Mouse (Mus musculus) midbrain, embryonic 14.5 days (tissue): ENCODE results near the gene Olfr49. TPM values are rescaled to one million over a fixed set of nuclear protein-coding genes. Genes with fewer than 3 reads are reported as not detected.
A peak's percentile ranks its signal among the peaks of the same experiment; 100 is the strongest.

Experiments
- ATAC-seq: fragments of 200-750 bp; cut with Nextera tagmentation; 2 replicates; pipeline ENCODE4 v1.8.0; 2017; ENCODE audit warnings: moderate number of reproducible peaks, moderate library complexity; ENCODE audit not compliant: low FRiP score, low TSS enrichment
- DNase-seq: peaks from one replicate; pipeline ENCODE4 v3.0.0-alpha.2; 2015
- H3K27ac ChIP-seq: fragments of 300-500 bp; sonication (generic); replicated peaks from 2 replicates; pipeline ENCODE4 v1.5.1; 2014; ENCODE audit warnings: mild to moderate bottlenecking, low read depth, low read length, moderate library complexity
- H3K27me3 ChIP-seq: fragments of 300-500 bp; sonication (generic); 2 replicates; pipeline ENCODE4 v1.6.1; 2014; ENCODE audit warnings: low read length, control low read depth, mixed read lengths; ENCODE audit not compliant: control insufficient read depth, insufficient read depth
- H3K36me3 ChIP-seq: fragments of 300-500 bp; sonication (generic); 2 replicates; pipeline ENCODE4 v1.6.1; 2014; ENCODE audit warnings: low read length, control low read depth; ENCODE audit not compliant: control insufficient read depth, insufficient read depth
- H3K4me1 ChIP-seq: fragments of 300-500 bp; sonication (generic); 2 replicates; pipeline ENCODE4 v1.6.1; 2014; ENCODE audit warnings: mild to moderate bottlenecking, antibody characterized with exemption, low read length, control low read depth; ENCODE audit not compliant: control insufficient read depth, insufficient read depth
- H3K4me2 ChIP-seq: fragments of 300-500 bp; sonication (generic); 2 replicates; pipeline ENCODE4 v1.6.1; 2014; ENCODE audit warnings: mild to moderate bottlenecking, low read length, moderate library complexity
- H3K4me3 ChIP-seq: fragments of 300-500 bp; sonication (generic); replicated peaks from 2 replicates; pipeline ENCODE4 v1.5.1; 2014; ENCODE audit warnings: low read depth, low read length
- H3K9ac ChIP-seq: fragments of 300-500 bp; sonication (generic); replicated peaks from 2 replicates; pipeline ENCODE4 v1.6.1; 2014; ENCODE audit warnings: mild to moderate bottlenecking, low read length, moderate library complexity
- H3K9me3 ChIP-seq: fragments of 300-500 bp; sonication (generic); 2 replicates; pipeline ENCODE4 v1.6.1; 2016; ENCODE audit warnings: low read length, control low read depth, mixed read lengths; ENCODE audit not compliant: control insufficient read depth
- WGBS: fragments of 180-500 bp; shearing (Covaris S2); extraction: QIAGEN DNeasy Blood & Tissue Kit; methylation state at CpG from one replicate; pipeline ENCODE4 v1.1.7; 2014; 5-methylcytosine and 5-hydroxymethylcytosine counted together
- polyA plus RNA-seq: library from polyadenylated mRNA; unstranded; fragments of >200 nt; fragmentation: Nextera tagmentation; extraction: Ambion mirVana; gene quantifications from 2 replicates; pipeline ENCODE4 v1.2.1, GENCODE M21; 2014

Olfr49 gene
- polyA plus RNA-seq, 1 experiment from 2014 or later, result not detected

DNA sequence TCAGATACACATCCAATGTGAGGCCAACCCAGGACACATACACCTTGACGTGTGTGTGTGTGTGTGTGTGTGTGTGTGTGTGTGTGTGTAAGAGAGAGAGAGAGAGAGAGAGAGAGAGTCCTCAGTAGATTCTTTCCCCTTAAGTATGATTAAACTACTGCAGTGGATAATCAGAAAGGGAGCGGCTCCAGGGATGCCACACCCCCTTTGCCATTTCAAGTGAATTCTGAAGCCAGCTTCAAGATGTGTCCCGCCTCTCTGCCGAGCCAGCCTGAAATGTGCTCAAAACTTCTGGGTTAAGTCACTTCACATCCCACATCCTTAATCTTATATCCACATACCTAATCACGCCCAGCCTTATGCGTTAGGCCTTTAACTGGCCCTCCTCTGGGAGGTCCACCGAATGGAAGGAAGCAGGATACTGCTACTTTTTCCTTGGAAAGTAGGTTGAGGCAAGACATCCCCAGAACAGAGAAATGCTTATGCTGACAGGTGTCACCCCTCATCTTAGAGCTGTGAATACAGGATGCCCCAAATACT is 26.5 kb downstream of the Olfr49 start:
- 66% methylated on average over 7 of the region's 7 CpGs for WGBS
- H3K4me1 ChIP-seq, result peaks cover 17% of the 10 kb centered on the region
- no peaks in the 10 kb centered on the region for H3K9me3 ChIP-seq
- H3K4me2 ChIP-seq, result no peak overlapping the region
- ATAC-seq, result no peak
- H3K9ac ChIP-seq, result no peak overlapping the region
- H3K4me3 ChIP-seq, result no peak overlapping the region
- no peaks in the 10 kb centered on the region for H3K27me3 ChIP-seq
- no peak for DNase-seq
- 0 out of 2 replicates have a peak, but pooled peaks cover 3% of the 10 kb centered on the region for H3K36me3 ChIP-seq
- H3K27ac ChIP-seq, result no peak overlapping the region

DNA sequence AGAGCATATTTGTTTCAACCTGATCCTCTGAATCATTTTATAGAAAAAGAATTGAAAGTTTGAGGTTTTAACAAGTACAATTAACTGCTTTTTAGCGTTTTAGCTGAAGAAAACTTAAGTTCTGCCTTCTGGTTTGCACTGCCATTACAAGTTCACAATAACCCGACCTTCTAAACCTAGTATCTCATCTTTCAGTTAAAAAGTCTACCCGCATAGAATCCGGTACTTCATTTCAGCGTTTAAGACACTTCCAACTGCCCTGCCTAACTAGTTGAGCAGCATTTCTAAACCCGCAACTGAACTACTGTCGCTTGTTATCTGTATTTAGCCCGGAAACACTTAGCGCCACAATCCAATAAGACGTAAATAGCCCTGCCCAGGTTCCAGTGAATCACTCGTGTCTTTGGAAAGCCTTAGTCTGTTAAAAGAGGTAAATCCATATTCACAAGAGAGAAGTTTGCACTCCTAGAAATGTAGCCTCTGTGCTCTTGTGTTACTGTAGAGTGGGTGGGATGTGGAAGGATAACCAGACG is 30.0 kb downstream of the Olfr49 start:
- Histone ChIP-seq H3K4me2 (peak overlapping the region; percentile 70), H3K27ac (no peak overlapping the region), H3K9me3 (no peaks in the 10 kb centered on the region), H3K4me1 (peaks cover 33% of the 10 kb centered on the region), H3K36me3 (peaks cover 1% of the 10 kb centered on the region; the same call in 1 of the 2 replicates), H3K4me3 (peak overlapping the region; percentile 70), H3K27me3 (no peaks in the 10 kb centered on the region), H3K9ac (peak overlapping the region; percentile 49; the same call in 1 of the 2 replicates)
- ATAC-seq, result no peak
- 68% methylated on average over 12 of the region's 12 CpGs for WGBS
- DNase-seq, result no peak

GRCm38 (mm10) chr14:54253741-54254291 is 30.9 kb downstream of the Olfr49 start, which contains the start of the genes Dad1 and Abhd4:
Dad1 (minus strand) TSS chr14:54254104.
Abhd4 (plus strand) TSS chr14:54254188.
- peaks cover 3% of the 10 kb centered on the region; the same call in 1 of the 2 replicates for H3K36me3 ChIP-seq
- ATAC-seq, result peak; percentile 100
- peak; percentile 99 for DNase-seq
- peak within 1 kb of the TSS; percentile 70 for H3K4me2 ChIP-seq
- H3K9me3 ChIP-seq, result no peaks in the 10 kb centered on the region
- peak within 1 kb of the TSS; percentile 73 for H3K27ac ChIP-seq
- WGBS, result under 1% methylated on average over 39 of the region's 39 CpGs
- peak within 1 kb of the TSS; percentile 70 for H3K4me3 ChIP-seq
- no peaks in the 10 kb centered on the region for H3K27me3 ChIP-seq
- H3K4me1 ChIP-seq, result peaks cover 28% of the 10 kb centered on the region
- peak within 1 kb of the TSS; percentile 68 for H3K9ac ChIP-seq

GRCm38 (mm10) chr14:54250122-54250521 is 34.6 kb downstream of the Olfr49 start:
- WGBS, result 90% methylated on average over 4 of the region's 4 CpGs
- ATAC-seq (no peak), DNase-seq (no peak)
- H3K4me2 ChIP-seq, result no peak overlapping the region
- no peak overlapping the region for H3K27ac ChIP-seq
- peaks cover 27% of the 10 kb centered on the region for H3K4me1 ChIP-seq
- peaks cover 14% of the 10 kb centered on the region; the same call in 1 of the 2 replicates for H3K36me3 ChIP-seq
- no peak overlapping the region for H3K9ac ChIP-seq
- H3K9me3 ChIP-seq, result no peaks in the 10 kb centered on the region
- no peaks in the 10 kb centered on the region for H3K27me3 ChIP-seq
- H3K4me3 ChIP-seq, result no peak overlapping the region

- Histone ChIP-seq H3K4me2 (no peak overlapping the region), H3K9ac (no peak overlapping the region), H3K4me3 (no peak overlapping the region), H3K27ac (no peak overlapping the region), H3K36me3 (peaks cover 14% of the 10 kb centered on the region; the same call in 1 of the 2 replicates), H3K9me3 (no peaks in the 10 kb centered on the region), H3K4me1 (peaks cover 19% of the 10 kb centered on the region), H3K27me3 (no peaks in the 10 kb centered on the region)
- DNase-seq (no peak), ATAC-seq (no peak)
- WGBS, result 74% methylated on average over 9 of the region's 9 CpGs
Measured at GRCm38 (mm10) chr14:54249326-54249725, 35.4 kb downstream of the Olfr49 start.

- Histone ChIP-seq H3K27me3 (no peaks in the 10 kb centered on the region), H3K36me3 (peaks cover 33% of the 10 kb centered on the region), H3K27ac (no peak overlapping the region), H3K4me1 (peaks cover 6% of the 10 kb centered on the region; the same call in 1 of the 2 replicates), H3K9ac (no peak overlapping the region), H3K9me3 (no peaks in the 10 kb centered on the region), H3K4me3 (no peak overlapping the region), H3K4me2 (no peak overlapping the region)
- DNase-seq (no peak), ATAC-seq (no peak)
- WGBS, result 95% methylated on average over 3 of the region's 3 CpGs
Measured at GRCm38 (mm10) chr14:54246232-54246631, 38.5 kb downstream of the Olfr49 start.

DNA sequence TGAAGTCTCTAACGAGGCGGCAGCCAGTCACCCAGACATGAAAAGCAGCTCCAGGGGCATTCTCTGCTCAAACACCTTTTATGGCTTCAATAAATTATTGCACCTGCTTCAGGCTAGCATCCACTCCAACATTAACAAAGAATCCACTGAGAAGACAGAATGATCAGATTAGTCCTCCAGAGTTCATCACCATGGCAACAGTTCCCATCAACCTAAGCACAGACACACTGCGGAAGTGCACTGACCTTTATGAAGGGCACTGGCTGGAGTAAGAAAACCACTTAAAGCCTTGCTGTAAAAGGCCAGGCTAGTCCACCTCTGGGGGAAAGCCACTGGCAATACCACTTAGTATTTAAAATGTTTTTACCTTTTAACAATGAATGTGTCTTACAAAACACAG is 40.6 kb downstream of the Olfr49 start:
- no peak overlapping the region for H3K4me2 ChIP-seq
- DNase-seq (peak; percentile 66), ATAC-seq (no peak; the same call in 1 of the 2 replicates)
- H3K27me3 ChIP-seq, result no peaks in the 10 kb centered on the region
- no peaks in the 10 kb centered on the region for H3K9me3 ChIP-seq
- H3K27ac ChIP-seq, result peak overlapping the region; percentile 55; the same call in 1 of the 2 replicates
- peaks cover 40% of the 10 kb centered on the region for H3K36me3 ChIP-seq
- 0 out of 2 replicates have a peak, but pooled peaks cover 2% of the 10 kb centered on the region for H3K4me1 ChIP-seq
- 34% methylated on average over 3 of the region's 3 CpGs for WGBS
- H3K9ac ChIP-seq, result peak overlapping the region; percentile 26; the same call in 1 of the 2 replicates
- H3K4me3 ChIP-seq, result no peak overlapping the region

- DNase-seq (no peak), ATAC-seq (no peak)
- Histone ChIP-seq H3K4me1 (0 out of 2 replicates have a peak, but pooled peaks cover 2% of the 10 kb centered on the region), H3K4me2 (no peak overlapping the region), H3K9me3 (no peaks in the 10 kb centered on the region), H3K36me3 (peaks cover 36% of the 10 kb centered on the region), H3K4me3 (no peak overlapping the region), H3K27ac (no peak overlapping the region), H3K27me3 (no peaks in the 10 kb centered on the region), H3K9ac (no peak overlapping the region)
- 81% methylated on average over 5 of the region's 5 CpGs for WGBS
Measured at GRCm38 (mm10) chr14:54240542-54240941, 44.2 kb downstream of the Olfr49 start.
